Mouse (Mus musculus): ENCODE results near the gene Wasl.

GRCm38 (mm10) chr6:24662483-24662882, 2.3 kb downstream of the Wasl start:
- no peak for TF ChIP-seq CTCF (IDR thresholded peaks at IDR 0.05; ENCODE audit: low read depth, low read length)
- no peak for TF ChIP-seq TAL1 (conservative IDR thresholded peaks at IDR 0.05; ENCODE audit: low read depth, low read length)
- no peak for TF ChIP-seq GATA1 (IDR thresholded peaks at IDR 0.05; ENCODE audit: borderline replicate concordance, low read length)
- TF ChIP-seq POLR2AphosphoS5 (IDR thresholded peaks at IDR 0.05; ENCODE audit: insufficient replicate concordance, low read depth, low read length) = no peak
